Mouse (Mus musculus): ENCODE measurements at regions not wholly inside any gene's neighbourhood (a gene's known extent, or its start where the extent isn't known, plus 50 kb on each side); places are given as distances from the start of the nearest gene placed in this dataset.

DNA sequence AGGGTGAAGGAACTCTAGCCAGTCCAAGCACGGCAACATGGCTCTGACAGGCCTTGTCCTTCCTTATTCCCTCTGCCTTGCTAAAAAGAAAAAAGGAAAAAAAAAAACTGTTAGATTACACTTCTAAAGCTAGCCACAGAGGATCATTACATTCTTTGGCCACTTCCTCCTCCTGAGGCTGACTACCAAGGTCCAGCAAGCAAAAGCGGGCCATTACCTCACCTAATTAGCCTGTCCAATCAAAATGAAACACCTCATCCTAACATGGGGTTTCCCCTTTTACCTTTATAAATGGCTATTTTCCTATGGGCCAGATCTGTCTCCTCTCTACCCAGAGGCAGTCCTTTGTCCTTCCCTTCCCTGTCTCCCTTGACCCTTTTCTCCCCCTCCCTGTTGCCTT lies 102.2 kb downstream of the Pih1h3b start:
- no peak for DNase-seq

DNA sequence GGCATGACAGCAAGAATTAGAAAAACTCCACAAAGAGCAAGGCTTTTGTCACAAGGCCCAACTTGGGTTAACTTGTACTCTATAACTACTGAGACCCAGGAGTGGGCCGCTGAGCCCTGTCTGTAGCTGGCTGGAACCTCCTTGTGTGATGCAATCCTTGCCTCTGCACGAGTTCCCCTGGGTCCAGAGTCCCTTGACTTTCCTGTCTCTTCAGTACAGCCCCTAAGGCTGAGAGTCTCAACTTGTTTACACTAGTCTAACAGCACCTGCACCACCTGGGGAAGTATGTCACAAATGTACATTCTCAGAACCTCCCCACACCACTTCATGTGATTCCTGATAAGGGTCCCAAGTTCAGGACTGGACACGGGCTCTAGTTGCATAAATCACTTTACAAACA lies 103.3 kb downstream of the Pih1h3b start:
- DNase-seq: no peak

DNA sequence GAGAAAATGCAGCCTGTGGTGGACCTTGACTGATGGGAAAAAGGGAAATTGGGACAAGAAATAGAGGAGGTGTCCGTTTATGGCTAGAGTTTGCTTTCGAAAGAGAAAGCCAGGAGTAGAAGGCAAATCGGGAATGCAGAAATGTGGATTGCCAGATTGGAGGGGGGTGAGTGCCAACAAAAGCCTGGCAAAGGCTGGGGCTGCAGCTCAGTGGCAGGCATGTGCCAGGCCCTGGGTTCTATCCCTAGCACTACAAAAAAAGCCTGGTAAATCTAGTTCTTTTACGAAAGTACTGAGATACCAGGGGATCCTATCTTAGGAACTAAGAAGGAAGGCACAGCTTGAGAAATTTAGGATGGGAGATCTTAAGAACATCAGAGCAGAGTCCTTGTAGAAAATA lies 117.2 kb downstream of the Pih1h3b start:
- DNase-seq: peak; percentile 21 to 23

DNA sequence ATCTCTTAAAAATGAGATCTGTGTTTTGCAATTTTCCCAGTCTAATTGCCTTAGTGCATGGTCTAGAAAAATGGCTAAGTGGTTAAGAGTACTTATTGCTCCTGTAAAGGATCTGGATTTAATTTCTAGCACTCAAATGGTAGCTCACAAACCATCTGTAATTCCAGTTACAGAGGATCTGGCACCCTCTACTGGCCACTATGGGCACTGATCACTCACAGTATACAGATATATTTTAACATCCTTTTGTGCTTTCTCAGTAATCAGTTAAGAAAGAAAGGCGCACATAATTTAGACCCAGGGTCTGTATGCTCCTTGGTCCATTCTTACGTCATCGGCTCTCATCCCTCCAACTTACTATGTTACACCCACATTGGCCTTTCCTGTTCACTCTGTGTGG lies 120.3 kb downstream of the Pih1h3b start:
- DNase-seq: no peak

DNA sequence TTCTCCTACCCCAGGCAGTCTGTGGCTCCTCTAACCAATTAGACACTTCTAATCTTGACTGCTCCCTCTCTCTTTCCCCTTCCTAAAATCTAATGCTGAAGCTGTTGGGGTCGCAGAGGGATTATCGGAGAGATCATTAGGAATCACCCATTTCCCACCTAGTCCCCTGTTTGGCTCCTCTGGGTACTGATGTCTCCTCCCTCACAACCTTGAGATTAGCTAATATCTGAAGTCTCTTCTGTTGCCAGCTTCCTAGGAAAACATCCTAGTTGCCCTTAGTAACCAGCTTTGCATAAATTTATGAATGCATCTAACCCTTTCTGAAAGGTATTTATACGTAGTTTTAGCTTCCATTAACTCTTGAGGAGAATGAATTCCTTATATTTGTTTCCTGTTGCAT lies 138.4 kb upstream of the Frmpd3 start:
- no peak for DNase-seq

DNA sequence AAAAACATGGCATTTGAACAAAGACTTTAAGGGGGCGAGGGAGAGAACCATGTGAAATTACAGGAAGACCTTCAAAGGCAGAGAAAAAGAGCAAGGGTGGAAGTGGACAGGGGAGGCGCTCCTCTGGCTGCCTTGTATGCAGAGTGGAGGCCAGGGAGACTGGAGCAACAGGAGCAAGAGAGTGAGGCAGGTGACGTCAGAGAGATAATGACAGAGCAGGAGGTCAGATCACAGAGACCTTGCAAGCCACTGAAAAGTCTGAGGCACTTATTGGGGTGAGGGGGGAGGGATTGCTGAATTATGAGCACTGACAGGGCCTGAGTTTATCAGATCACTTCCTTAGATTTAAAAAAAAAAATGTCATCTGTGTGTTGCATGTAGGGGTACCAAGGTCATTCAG lies 133.3 kb upstream of the Frmpd3 start:
- no peak for DNase-seq

DNA sequence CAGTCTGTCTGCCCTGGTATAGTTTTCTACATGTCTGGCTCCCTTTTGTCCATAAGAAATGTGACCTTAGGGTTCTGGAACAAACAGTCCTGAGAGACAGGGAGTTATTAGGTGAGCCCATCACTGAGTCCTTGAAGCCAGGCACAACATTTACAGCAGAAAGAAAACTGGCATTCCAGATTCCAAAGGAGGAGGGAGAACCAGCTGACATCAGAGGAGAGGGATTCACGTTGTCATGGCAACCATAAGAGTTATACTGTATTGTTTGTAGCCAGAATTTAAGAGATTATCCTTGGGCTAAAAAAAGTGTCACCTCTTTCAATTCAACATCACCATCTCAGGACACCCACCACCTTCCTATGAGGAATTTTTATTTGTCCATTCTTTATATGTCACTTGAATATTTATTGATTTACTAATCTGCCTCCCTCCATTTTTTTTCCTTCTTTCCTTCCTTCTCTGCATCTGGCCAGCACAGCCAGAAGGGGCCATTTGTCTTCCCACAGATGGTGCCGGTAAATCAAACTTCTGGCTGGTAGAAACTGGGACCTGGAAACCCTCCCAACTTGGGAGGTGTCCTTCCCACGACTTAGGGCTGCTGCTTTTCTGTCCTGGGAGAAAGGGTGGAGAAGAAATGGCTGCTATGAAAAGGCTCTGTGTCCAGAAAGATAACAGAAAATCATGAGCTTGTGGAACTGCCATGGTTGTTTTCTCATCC lies 129.3 kb upstream of the Frmpd3 start:
- no peak for DNase-seq

DNA sequence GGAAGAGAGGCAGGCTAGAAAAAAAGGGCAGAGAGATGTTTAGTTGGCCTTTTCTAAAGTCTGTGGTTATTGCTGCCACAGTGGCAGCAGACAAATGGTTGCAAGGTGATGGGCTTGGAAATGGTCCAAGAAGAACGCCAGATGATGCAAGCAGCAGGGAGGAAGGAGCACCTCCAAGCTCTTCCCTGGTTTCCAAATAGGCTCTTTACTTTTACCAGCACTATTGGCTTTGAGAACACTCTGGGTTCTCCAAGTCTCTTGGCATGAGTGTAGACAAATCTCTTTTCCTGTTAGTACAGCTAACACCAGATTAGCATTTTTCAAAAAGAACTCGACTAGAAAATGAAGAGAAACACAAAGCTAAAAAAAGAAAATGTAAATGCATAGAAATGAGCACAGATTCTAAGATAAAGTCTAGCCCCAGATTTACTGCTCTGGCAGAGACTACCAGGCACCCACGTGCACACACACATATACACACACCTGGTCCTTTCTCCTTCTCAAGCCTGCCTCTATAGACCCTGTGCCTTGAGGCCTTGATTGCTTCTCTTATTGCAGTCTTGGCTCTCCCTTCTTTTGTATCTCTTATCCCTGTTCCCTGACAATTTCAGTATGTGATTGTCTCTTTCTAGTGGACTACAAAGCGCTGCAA lies 127.7 kb upstream of the Frmpd3 start:
- no peak for DNase-seq

DNA sequence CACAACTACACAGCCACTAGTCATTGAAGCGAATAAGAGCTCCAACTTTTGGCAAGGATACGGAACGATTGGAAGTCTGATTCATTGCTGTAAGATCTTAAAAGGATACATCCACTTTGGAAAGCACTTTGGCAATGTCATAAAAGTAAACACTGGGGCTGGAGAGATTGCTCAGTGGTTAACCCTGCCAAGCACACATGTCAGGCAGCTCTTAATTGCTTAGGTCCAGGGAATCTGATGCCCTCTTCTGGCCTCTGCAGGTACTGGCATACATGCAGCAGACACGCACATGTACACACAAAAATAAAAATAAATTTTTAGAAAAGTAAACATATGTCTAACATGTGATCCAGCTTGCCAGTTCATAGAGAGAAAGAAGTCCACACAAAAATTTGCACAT lies 86.3 kb upstream of the Frmpd3 start:
- DNase-seq: no peak

DNA sequence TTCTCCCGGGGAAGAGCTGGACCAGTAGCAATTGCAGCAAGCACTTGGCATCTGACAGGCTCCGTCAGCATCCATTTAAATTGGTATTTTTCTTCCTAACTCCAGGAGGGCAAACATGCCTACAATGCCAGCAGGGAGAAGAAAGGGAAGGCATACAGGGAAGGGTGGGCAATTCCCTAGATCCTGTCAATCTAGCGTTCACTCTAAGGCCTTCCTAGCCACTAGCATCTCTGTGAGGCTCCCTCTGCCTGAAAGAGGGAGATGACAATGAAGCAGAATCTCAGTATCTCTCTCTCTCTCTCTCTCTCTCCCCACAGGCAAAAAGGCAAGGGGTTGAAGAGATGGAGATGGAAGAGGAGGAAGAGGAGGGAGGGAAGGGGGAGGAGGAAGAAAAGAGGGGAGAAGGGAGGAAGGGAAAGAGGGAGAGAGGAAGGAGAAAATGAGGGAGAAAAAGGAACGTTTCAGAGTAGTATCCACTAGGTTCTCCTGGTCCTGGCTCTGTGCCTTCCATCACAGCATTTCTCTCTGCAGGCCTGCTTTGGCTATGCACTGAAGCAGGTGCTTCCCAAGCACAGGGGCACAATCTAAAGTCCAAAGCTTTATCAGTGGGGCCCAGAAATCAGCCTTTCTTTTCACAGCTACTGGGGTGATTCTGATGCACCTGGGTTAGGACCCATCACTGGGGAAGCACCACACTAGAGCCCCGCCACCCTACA lies 72.2 kb upstream of the Frmpd3 start:
- DNase-seq: no peak

DNA sequence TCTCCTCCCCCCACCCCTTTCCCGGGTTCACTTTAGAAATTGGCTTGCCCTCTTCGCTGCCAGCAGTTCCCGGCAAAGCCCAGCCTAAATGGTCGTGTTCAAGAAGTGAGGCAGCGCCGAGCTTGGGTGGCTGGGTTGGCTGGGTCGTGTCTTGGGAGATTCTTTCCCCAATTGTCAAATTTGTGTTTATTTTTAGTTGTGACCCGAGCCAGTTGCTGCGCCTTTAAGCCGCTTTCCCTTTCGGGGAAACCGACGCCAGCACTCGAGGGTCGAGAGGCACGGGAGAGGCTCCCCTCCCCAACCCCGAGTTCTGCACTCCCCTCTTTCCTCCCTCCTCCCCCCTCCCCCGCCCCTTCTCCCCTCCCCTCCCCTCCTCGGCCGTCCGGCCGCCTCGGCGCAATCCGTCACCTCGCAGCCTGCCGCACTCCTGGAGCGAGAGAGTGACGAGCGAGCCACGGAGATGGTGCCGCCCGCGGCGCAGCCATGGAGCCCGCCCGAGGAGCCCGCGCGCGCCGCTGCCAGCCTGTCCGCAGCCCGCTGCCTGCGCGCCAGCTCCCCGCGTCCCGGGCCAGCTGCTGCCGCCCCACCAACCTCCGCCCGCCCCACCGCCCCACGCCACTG lies 64.6 kb upstream of the Frmpd3 start:
- DNase-seq: no peak

DNA sequence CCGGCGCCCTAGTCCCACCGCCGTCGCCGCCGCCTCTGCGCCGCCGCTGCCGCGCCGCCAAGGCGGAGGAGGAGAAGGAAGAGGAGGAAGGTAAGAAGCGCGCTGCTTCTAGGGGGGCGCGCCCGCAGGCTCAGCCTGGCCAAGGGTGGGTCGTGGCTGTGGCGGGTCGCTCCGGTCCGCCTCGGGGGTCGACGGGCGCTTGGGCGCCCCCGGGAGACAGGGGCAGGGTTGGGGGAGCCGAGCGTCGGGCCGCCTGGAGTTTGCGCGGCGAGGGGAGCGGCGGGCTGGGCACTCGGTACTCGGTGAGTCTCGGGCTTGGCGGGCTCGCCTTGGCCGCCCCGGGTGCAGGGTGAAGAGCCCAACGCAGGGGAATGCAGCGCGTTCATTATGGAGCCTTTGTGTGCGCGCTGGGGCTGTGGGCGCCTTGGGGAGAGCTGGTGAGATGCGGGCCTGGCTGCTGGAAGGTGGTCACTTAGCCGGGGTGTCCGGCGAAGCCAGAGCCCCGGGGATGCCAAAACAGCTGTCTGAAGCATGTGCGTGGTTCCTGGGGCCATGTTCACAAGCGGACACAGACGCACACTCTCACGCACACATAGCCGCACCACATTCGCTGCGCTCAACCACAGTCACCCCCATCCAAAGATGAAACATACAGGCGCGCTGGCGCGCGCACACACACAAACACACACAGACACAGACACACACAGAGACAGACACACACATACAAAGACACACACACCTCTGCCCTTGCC lies 63.9 kb upstream of the Frmpd3 start:
- peak; percentile 10 to 15 for DNase-seq

DNA sequence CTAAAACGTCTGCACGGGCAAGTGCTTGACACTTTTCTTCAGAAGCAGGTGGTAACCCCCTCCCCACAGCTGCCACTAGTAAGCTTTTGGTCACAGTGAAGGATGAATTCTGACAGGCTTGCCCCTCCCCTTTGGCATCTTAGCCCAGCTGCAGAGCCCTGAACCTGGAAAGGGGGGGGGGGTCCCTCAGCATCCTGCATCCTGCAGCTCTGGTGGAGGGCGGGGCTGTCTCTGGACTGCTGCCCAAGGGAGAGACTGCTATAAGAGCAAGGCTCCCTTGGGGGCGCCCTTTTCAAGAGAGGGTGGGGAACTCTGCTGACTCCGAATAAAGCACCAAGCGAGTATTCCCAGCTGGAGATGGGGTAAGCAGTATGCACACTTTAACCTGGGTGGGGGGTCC lies 62.8 kb upstream of the Frmpd3 start:
- DNase-seq: no peak

DNA sequence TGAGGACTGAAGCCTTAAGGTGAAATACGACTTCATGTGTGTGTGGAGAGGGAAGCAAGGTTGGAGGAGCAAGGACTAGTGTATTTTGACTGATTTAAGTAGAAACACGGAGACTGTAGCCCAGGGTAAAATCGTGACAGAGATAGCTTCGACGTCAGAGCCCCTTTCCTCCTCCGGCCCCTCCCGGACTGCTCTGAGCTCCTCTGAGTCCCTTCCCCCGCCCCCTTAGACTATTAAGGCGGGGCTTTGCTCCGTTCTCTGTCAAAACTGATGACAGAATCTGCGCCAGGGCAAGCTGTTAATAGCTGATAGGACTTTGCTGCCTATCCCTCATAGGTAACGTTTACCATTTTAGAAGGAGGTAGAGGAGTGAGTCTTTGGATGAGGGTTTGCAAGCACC lies 62.0 kb upstream of the Frmpd3 start:
- no peak for DNase-seq

Data from layer of hippocampus, postnatal 36 days (tissue).